Mouse (Mus musculus) Patski (cell line): ENCODE results near the gene Poglut1. TPM values are rescaled to one million over a fixed set of nuclear protein-coding genes. Genes with fewer than 3 reads are reported as not detected.

Experiments used
- ATAC-seq: fragments of 100-300 bp; one replicate; pipeline ENCODE4 v1.8.0; 2021
- CTCF ChIA-PET: fragments of 350-600 bp; sonication (Branson Sonifier 250); formaldehyde crosslinking; loops from one replicate; lab custom pipeline; 2022; ENCODE audit warnings: inconsistent platforms; lab: Charles Lee
- POLR2A ChIA-PET: fragments of 350-600 bp; sonication (Branson Sonifier 250); formaldehyde crosslinking; loops from one replicate; lab custom pipeline; 2022; ENCODE audit warnings: antibody characterized with exemption, inconsistent platforms; lab: Charles Lee
- DNase-seq: peaks from one replicate; pipeline ENCODE4 v3.0.0-alpha.2; 2011; ENCODE audit warnings: low read depth, low spot score
- H3K27me3 ChIP-seq: fragments of 371-371 bp; one replicate; pipeline ENCODE4 v1.5.1; 2021
- CTCF ChIP-seq: fragments of 100-300 bp; IDR thresholded peaks from one replicate; pipeline ENCODE4 v1.5.1; 2021
- in situ Hi-C: fragments of 300-500 bp; cut with MboI; formaldehyde crosslinking; loops from 3 replicates; pipeline ENCODE4 v1.11.1; 2018; ENCODE audit warnings: low pct_unique_long_range_greater_than_20kb, mixed read lengths
- polyA plus RNA-seq: library from polyadenylated mRNA; unstranded; gene quantifications from one replicate; pipeline ENCODE4 v1.2.3, GENCODE M21; 2021

Poglut1 gene
- polyA plus RNA-seq, 1 experiment from 2014 or later, result 48.0 TPM

GRCm38 (mm10) chr16:38538716-38539380, 11.2 kb downstream of the Poglut1 start:
- POLR2A ChIA-PET, result interaction anchor here (0.6 kb wide), 1 partner anchor 18 kb away, joined by 3 read pairs; no protein-coding TSS in a partner anchor
- no peaks in the 10 kb centered on the region for H3K27me3 ChIP-seq
- TF ChIP-seq CTCF, result no peak
- no peak for DNase-seq
- CTCF ChIA-PET, result no interaction called here
- no peak for ATAC-seq
- in situ Hi-C loops, result no loop called here

- no peaks in the 10 kb centered on the region for H3K27me3 ChIP-seq
- ChIA-PET POLR2A (interaction anchor here (1.2 kb wide), 1 partner anchor 13 kb away, joined by 3 read pairs; no protein-coding TSS in a partner anchor), CTCF (interaction anchor here (1.0 to 2.5 kb wide), 7 partner anchors 9 to 37 kb away, joined by 3 to 12 read pairs (median 5); partner anchors contain the start of genes Poglut1 and Timmdc1)
- peak; percentile 74 for TF ChIP-seq CTCF
- in situ Hi-C loops, result no loop called here
- ATAC-seq (no peak), DNase-seq (no peak)
These were observed 13.4 kb downstream of the Poglut1 start for GRCm38 (mm10) chr16:38536544-38537146.

GRCm38 (mm10) chr16:38526264-38526663, 23.8 kb downstream of the Poglut1 start:
- ChIA-PET CTCF (interaction anchor here (1.1 to 1.8 kb wide), 2 partner anchors 10 kb away, joined by 4 to 12 read pairs; no protein-coding TSS in a partner anchor), POLR2A (no interaction called here)
- TF ChIP-seq CTCF, result no peak
- DNase-seq (no peak), ATAC-seq (no peak)
- no peaks in the 10 kb centered on the region for H3K27me3 ChIP-seq
- in situ Hi-C loops, result no loop called here

- POLR2A ChIA-PET, result interaction anchor here (0.6 to 1.6 kb wide), 6 partner anchors 11 to 266 kb away, joined by 3 to 8 read pairs (median 4); partner anchors contain the start of genes Adprh and Poglut1
- in situ Hi-C loops, result loop anchor here (25.0 kb wide), 1 partner anchor 435 kb away; the partner anchor contains the start of gene Gsk3b
- no peaks in the 10 kb centered on the region for H3K27me3 ChIP-seq
- ATAC-seq (peak; percentile 92), DNase-seq (peak; percentile 49)
- CTCF ChIA-PET, result interaction anchor here (0.6 to 4.3 kb wide), 4 partner anchors 11 to 177 kb away, joined by 3 to 24 read pairs (median 8); no protein-coding TSS in a partner anchor
- TF ChIP-seq CTCF, result no peak
These were observed 27.7 kb downstream of the Poglut1 start, which contains the start of gene Timmdc1 for GRCm38 (mm10) chr16:38522129-38523084. TSS of gene Timmdc1 (minus strand) at chr16:38522663.

- no peak for DNase-seq
These were observed 28.7 kb downstream of the Poglut1 start for GRCm38 (mm10) chr16:38521211-38521987.

GRCm38 (mm10) chr16:38519140-38519539, 30.9 kb downstream of the Poglut1 start:
- no peaks in the 10 kb centered on the region for H3K27me3 ChIP-seq
- POLR2A ChIA-PET, result no interaction called here
- CTCF ChIA-PET, result interaction anchor here (1.0 to 4.3 kb wide), 3 partner anchors 8 to 18 kb away, joined by 3 to 24 read pairs (median 3); no protein-coding TSS in a partner anchor
- DNase-seq (no peak), ATAC-seq (no peak)
- no peak for TF ChIP-seq CTCF
- in situ Hi-C loops, result loop anchor here (25.0 kb wide), 1 partner anchor 432 kb away; the partner anchor contains the start of gene Gsk3b

More at GRCm38 (mm10) chr16:38521211-38521987, 28.7 kb downstream of the Poglut1 start:
- ChIA-PET CTCF (interaction anchor here (0.8 to 4.3 kb wide), 2 partner anchors 15 to 176 kb away, joined by 3 to 24 read pairs; no protein-coding TSS in a partner anchor), POLR2A (interaction anchor here (0.6 to 1.6 kb wide), 6 partner anchors 9 to 267 kb away, joined by 3 to 8 read pairs (median 6); partner anchors contain the start of genes Adprh, Maats1 and Poglut1)
- TF ChIP-seq CTCF, result no peak
- no peaks in the 10 kb centered on the region for H3K27me3 ChIP-seq
- in situ Hi-C loops, result loop anchor here (25.0 kb wide), 1 partner anchor 434 kb away; the partner anchor contains the start of gene Gsk3b
- ATAC-seq, result no peak

- ChIA-PET CTCF (interaction anchor here (0.8 to 1.2 kb wide), 2 partner anchors 8 to 58 kb away, joined by 3 read pairs; no protein-coding TSS in a partner anchor), POLR2A (no interaction called here)
- no peak for ATAC-seq
- in situ Hi-C loops, result loop anchor here (25.0 kb wide), 1 partner anchor 424 kb away; the partner anchor contains the start of gene Gsk3b
- no peaks in the 10 kb centered on the region for H3K27me3 ChIP-seq
- DNase-seq, result no peak
- TF ChIP-seq CTCF, result no peak
These were observed 39.2 kb downstream of the Poglut1 start for GRCm38 (mm10) chr16:38510846-38511245.

GRCm38 (mm10) chr16:38506041-38506634, 43.9 kb downstream of the Poglut1 start:
- no peaks in the 10 kb centered on the region for H3K27me3 ChIP-seq
- ATAC-seq (peak; percentile 73), DNase-seq (no peak)
- TF ChIP-seq CTCF, result peak; percentile 94
- ChIA-PET CTCF (interaction anchor here (0.6 to 3.8 kb wide), 17 partner anchors 10 to 733 kb away, joined by 3 to 24 read pairs (median 3); partner anchors contain the start of genes Cd80 and Timmdc1), POLR2A (no interaction called here)
- in situ Hi-C loops, result loop anchor here (5.0 to 25.0 kb wide), 3 partner anchors 159 to 531 kb away; partner anchors contain the start of genes Cox17, Gm21987 and Gsk3b
